Comparison of ENCODE assay signal across 30 mouse cellular contexts in the genomic region with DNA sequence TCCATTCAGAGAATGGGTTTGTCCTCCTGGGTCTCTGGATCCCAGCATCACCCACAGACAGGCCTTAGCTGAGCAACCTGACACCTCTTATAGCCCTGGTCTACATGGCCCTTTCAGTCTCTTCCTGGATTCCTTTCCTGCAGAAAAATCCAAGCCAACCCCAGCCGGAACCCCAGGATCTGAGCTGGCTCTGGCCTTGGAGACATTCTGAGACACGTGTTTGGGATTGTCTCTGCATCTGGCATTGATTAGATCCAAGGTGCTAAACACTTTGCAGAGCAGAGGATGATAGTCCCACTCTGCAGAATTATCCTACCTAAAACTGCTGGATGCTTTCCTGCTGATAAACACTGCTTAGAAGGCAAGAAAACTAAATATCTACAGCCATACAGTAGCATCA.
DNase-seq lines count a peak whose midpoint lies in the region; ATAC-seq and TF ChIP-seq lines count a peak whose summit lies in the region.
"Had no signal": no experiment of that assay in that cellular context is flagged by ENCODE, and none has a peak within 500 bp of the region (broad histone marks: within the 10 kb centered on the region; RNA-seq: fewer than 3 reads in every experiment).

No protein-coding gene starts in this region.

- peak overlapping the region; percentile 15; the same call in 1 of the 2 replicates for H3K27ac ChIP-seq in hindbrain, postnatal 0 days
- no peak overlapping the region for H3K27ac ChIP-seq in hindbrain, embryonic 11.5 days (ENCODE audit: low read depth, low read length)
- H3K27ac ChIP-seq in embryonic fibroblast, embryonic 13.5 days (ENCODE audit: insufficient read depth, low read length), result peak overlapping the region; percentile 9; the same call in 1 of the 2 replicates
- no peak overlapping the region for H3K27ac ChIP-seq in intestine, embryonic 16.5 days (ENCODE audit: low read length)
- H3K27ac ChIP-seq: embryonic facial prominence, embryonic 12.5 days; forebrain, embryonic 12.5 days; left cerebral cortex, adult 2 months; limb, embryonic 13.5 days; liver, embryonic 12.5 days; midbrain, embryonic 12.5 days had no signal

- no peaks in the 10 kb centered on the region for H3K9me3 ChIP-seq in hindbrain, postnatal 0 days (ENCODE audit: low read length)
- no peaks in the 10 kb centered on the region for H3K9me3 ChIP-seq in hindbrain, embryonic 11.5 days (ENCODE audit: control insufficient read depth, low read length)
- no peaks in the 10 kb centered on the region for H3K9me3 ChIP-seq in intestine, embryonic 16.5 days (ENCODE audit: control insufficient read depth, low read length)
- H3K9me3 ChIP-seq: embryonic facial prominence, embryonic 12.5 days; forebrain, embryonic 12.5 days; G1E; limb, embryonic 13.5 days; liver, embryonic 12.5 days; midbrain, embryonic 12.5 days had no signal

- no peak overlapping the region for H3K4me3 ChIP-seq in hindbrain, postnatal 0 days (ENCODE audit: low read length)
- no peak overlapping the region for H3K4me3 ChIP-seq in hindbrain, embryonic 11.5 days (ENCODE audit: low read depth, low read length)
- no peak overlapping the region for H3K4me3 ChIP-seq in embryonic fibroblast, embryonic 13.5 days (ENCODE audit: insufficient read depth, low read length)
- no peak overlapping the region for H3K4me3 ChIP-seq in intestine, embryonic 16.5 days (ENCODE audit: low read length)
- H3K4me3 ChIP-seq: embryonic facial prominence, embryonic 12.5 days; erythroblast, embryonic 14.5 days; forebrain, embryonic 12.5 days; left cerebral cortex, adult 2 months; limb, embryonic 13.5 days; liver, embryonic 12.5 days; midbrain, embryonic 12.5 days had no signal

- no peak overlapping the region for H3K4me2 ChIP-seq in hindbrain, postnatal 0 days (ENCODE audit: low read depth, low read length)
- H3K4me2 ChIP-seq in hindbrain, embryonic 11.5 days (replicated peaks; ENCODE audit: low read depth, low read length), result no peak overlapping the region
- H3K4me2 ChIP-seq in intestine, embryonic 16.5 days (ENCODE audit: low read depth, low read length), result no peak overlapping the region
- H3K4me2 ChIP-seq: embryonic facial prominence, embryonic 12.5 days; forebrain, embryonic 12.5 days; limb, embryonic 13.5 days; liver, embryonic 12.5 days; midbrain, embryonic 12.5 days had no signal

- WGBS in hindbrain, postnatal 0 days, result 42% methylated on average over 2 of the region's 2 CpGs
- WGBS in hindbrain, embryonic 11.5 days, result 60% methylated on average over 2 of the region's 2 CpGs
- 54% methylated on average over 2 of the region's 2 CpGs for WGBS in intestine, embryonic 16.5 days

- TF ChIP-seq POLR2A in embryonic fibroblast, embryonic 13.5 days (IDR thresholded peaks at IDR 0.05; ENCODE audit: low read depth, low read length), result no peak

- DNase-seq in embryo, embryonic 10 days (ENCODE audit: low spot score), result peak; percentile 56
- DNase-seq in embryo, embryonic 9.5 days (ENCODE audit: extremely low spot score), result no peak
- DNase-seq in hindbrain, postnatal 0 days (ENCODE audit: low spot score), result no peak
- no peak for DNase-seq in hindbrain, embryonic 11.5 days (ENCODE audit: low spot score)
- peak; percentile 42 for DNase-seq in embryo, embryonic 10.5 days (ENCODE audit: low spot score)
- no peak for DNase-seq in right cerebral cortex, postnatal 10 days (ENCODE audit: low spot score in 2 of 2)
- DNase-seq: adrenal gland, postnatal 10 days; cerebellum, adult 8-10 months; cerebellum, postnatal 36 days; forebrain, postnatal 0 days; gastrocnemius, postnatal 10 days; heart, postnatal 36 days; kidney, postnatal 14 days; layer of hippocampus, adult 9-11 months; liver, postnatal 0 days; lung, postnatal 36 days; thymus, adult 2 months; thymus, postnatal 36 days had no signal

- H3K9ac ChIP-seq in hindbrain, postnatal 0 days (replicated peaks; ENCODE audit: low read length), result no peak overlapping the region
- H3K9ac ChIP-seq in hindbrain, embryonic 11.5 days (ENCODE audit: low read depth, low read length), result no peak overlapping the region
- H3K9ac ChIP-seq in intestine, embryonic 16.5 days (ENCODE audit: low read depth, low read length), result no peak overlapping the region
- H3K9ac ChIP-seq: embryonic facial prominence, embryonic 12.5 days; forebrain, embryonic 12.5 days; forebrain, postnatal 0 days; limb, embryonic 13.5 days; liver, embryonic 12.5 days; liver, postnatal 0 days; midbrain, embryonic 12.5 days had no signal

- H3K27me3 ChIP-seq in hindbrain, postnatal 0 days (ENCODE audit: insufficient read depth, low read length), result no peaks in the 10 kb centered on the region
- H3K27me3 ChIP-seq in hindbrain, embryonic 11.5 days (ENCODE audit: control insufficient read depth, insufficient read depth, low read length), result no peaks in the 10 kb centered on the region
- no peaks in the 10 kb centered on the region for H3K27me3 ChIP-seq in intestine, embryonic 16.5 days (replicated peaks; ENCODE audit: control insufficient read depth, insufficient read depth, low read length)
- H3K27me3 ChIP-seq: embryonic facial prominence, embryonic 12.5 days; forebrain, embryonic 12.5 days; liver, embryonic 12.5 days; midbrain, embryonic 12.5 days; Patski had no signal

- no peak for TF ChIP-seq CTCF in hindbrain, postnatal 0 days (IDR thresholded peaks at IDR 0.05; ENCODE audit: low read depth)
- TF ChIP-seq CTCF in embryonic fibroblast, embryonic 13.5 days (IDR thresholded peaks at IDR 0.05; ENCODE audit: borderline replicate concordance, insufficient read depth, low read length), result no peak

- no peaks in the 10 kb centered on the region for H3K36me3 ChIP-seq in hindbrain, postnatal 0 days (ENCODE audit: insufficient read depth, low read length)
- no peaks in the 10 kb centered on the region for H3K36me3 ChIP-seq in hindbrain, embryonic 11.5 days (ENCODE audit: control insufficient read depth, insufficient read depth, low read length)
- no peaks in the 10 kb centered on the region for H3K36me3 ChIP-seq in intestine, embryonic 16.5 days (ENCODE audit: control insufficient read depth, insufficient read depth, low read length)
- H3K36me3 ChIP-seq: embryonic facial prominence, embryonic 12.5 days; forebrain, embryonic 12.5 days; G1E; limb, embryonic 13.5 days; liver, embryonic 12.5 days; midbrain, embryonic 12.5 days had no signal

- ATAC-seq in hindbrain, postnatal 0 days, result no peak
- ATAC-seq in hindbrain, embryonic 11.5 days (ENCODE audit: low FRiP score), result no peak
- ATAC-seq in intestine, embryonic 16.5 days, result no peak
- ATAC-seq: forebrain, postnatal 0 days; intestine, postnatal 0 days; liver, embryonic 12.5 days; liver, postnatal 0 days; Patski had no signal

- peaks cover 12% of the 10 kb centered on the region for H3K4me1 ChIP-seq in hindbrain, postnatal 0 days (ENCODE audit: insufficient read depth, low read length)
- H3K4me1 ChIP-seq in hindbrain, embryonic 11.5 days (replicated peaks; ENCODE audit: control insufficient read depth, insufficient read depth, low read length), result no peaks in the 10 kb centered on the region
- peaks cover 17% of the 10 kb centered on the region for H3K4me1 ChIP-seq in embryonic fibroblast, embryonic 13.5 days (ENCODE audit: control insufficient read depth, insufficient read depth, low read length)
- H3K4me1 ChIP-seq in intestine, embryonic 16.5 days (ENCODE audit: control insufficient read depth, insufficient read depth, low read length), result peaks cover 16% of the 10 kb centered on the region

Comparison
In these comparisons a context has a peak if more than half of its experiments do, and no peak if none do; other contexts are left out.
1. DNase-seq: peak in embryo, embryonic 10 days (single experiment) and embryo, embryonic 10.5 days (single experiment); none in embryo, embryonic 9.5 days (single experiment), hindbrain, postnatal 0 days (single experiment), hindbrain, embryonic 11.5 days (single experiment) and right cerebral cortex, postnatal 10 days (0 of 2).
2. H3K27ac ChIP-seq: peak in hindbrain, postnatal 0 days (single experiment) and embryonic fibroblast, embryonic 13.5 days (single experiment); none in hindbrain, embryonic 11.5 days (single experiment) and intestine, embryonic 16.5 days (single experiment).